ENCODE assay signal across 9 mouse cellular contexts in genomic region chr6:8951884-8952590, GRCm38 (mm10). TPM values are rescaled to one million over a fixed set of nuclear protein-coding genes. Genes with fewer than 3 reads are reported as not detected.
DNase-seq lines count a peak whose midpoint lies in the region; ATAC-seq and TF ChIP-seq lines count a peak whose summit lies in the region.
"Had no signal": no experiment of that assay in that cellular context is flagged by ENCODE, and none has a peak within 500 bp of the region (broad histone marks: within the 10 kb centered on the region; RNA-seq: fewer than 3 reads in every experiment).

No protein-coding gene starts in this region.

- no peak for TF ChIP-seq CTCF in layer of hippocampus, adult 2 months (conservative IDR thresholded peaks at IDR 0.05)
- no peak for TF ChIP-seq CTCF in intestine, postnatal 0 days (IDR thresholded peaks at IDR 0.05; ENCODE audit: low read depth)

- H3K9ac ChIP-seq in intestine, postnatal 0 days (ENCODE audit: low read depth, low read length), result no peak overlapping the region
- H3K9ac ChIP-seq in neural tube, embryonic 14.5 days (replicated peaks; ENCODE audit: low read depth, low read length), result peak overlapping the region; percentile 82
- H3K9ac ChIP-seq: liver, embryonic 14.5 days had no signal

- peaks cover 100% of the 10 kb centered on the region for H3K27me3 ChIP-seq in forebrain, embryonic 10.5 days (ENCODE audit: poor library complexity, severe bottlenecking)
- H3K27me3 ChIP-seq in intestine, postnatal 0 days (replicated peaks; ENCODE audit: control insufficient read depth, insufficient read depth, low read length), result peaks cover 86% of the 10 kb centered on the region
- H3K27me3 ChIP-seq in neural tube, embryonic 14.5 days (ENCODE audit: control insufficient read depth, insufficient read depth, low read length), result peaks cover 12% of the 10 kb centered on the region

- no peak for DNase-seq in layer of hippocampus, adult 2 months (ENCODE audit: low spot score in 2 of 2)
- no peak for DNase-seq in layer of hippocampus, adult 8-10 months (ENCODE audit: low spot score in 2 of 2)
- no peak for DNase-seq in forebrain, embryonic 10.5 days (ENCODE audit: extremely low spot score, low spot score)
- DNase-seq in adrenal gland, postnatal 14 days, result no peak
- DNase-seq: gastrocnemius, postnatal 14 days had no signal

- no peaks in the 10 kb centered on the region for H3K36me3 ChIP-seq in forebrain, embryonic 10.5 days (replicated peaks)
- no peaks in the 10 kb centered on the region for H3K36me3 ChIP-seq in intestine, postnatal 0 days (ENCODE audit: control insufficient read depth, insufficient read depth)
- H3K36me3 ChIP-seq in neural tube, embryonic 14.5 days (ENCODE audit: control insufficient read depth, insufficient read depth, low read length), result no peaks in the 10 kb centered on the region

- no peak for ATAC-seq in intestine, postnatal 0 days
- ATAC-seq in neural tube, embryonic 14.5 days (ENCODE audit: low read depth), result no peak
- no peak for ATAC-seq in cerebellum, adult (ENCODE audit: insufficient number of reproducible peaks, low FRiP score, low TSS enrichment)

- H3K9me3 ChIP-seq in forebrain, embryonic 10.5 days, result no peaks in the 10 kb centered on the region
- H3K9me3 ChIP-seq in intestine, postnatal 0 days (ENCODE audit: control insufficient read depth), result no peaks in the 10 kb centered on the region
- H3K9me3 ChIP-seq in neural tube, embryonic 14.5 days (ENCODE audit: control insufficient read depth, low read length), result no peaks in the 10 kb centered on the region

- 7% methylated on average over 15 of the region's 15 CpGs for WGBS in forebrain, embryonic 10.5 days
- WGBS in intestine, postnatal 0 days, result 28% methylated on average over 15 of the region's 15 CpGs
- 8% methylated on average over 15 of the region's 15 CpGs for WGBS in neural tube, embryonic 14.5 days

- no peak overlapping the region for H3K27ac ChIP-seq in layer of hippocampus, adult 2 months
- no peak overlapping the region for H3K27ac ChIP-seq in forebrain, embryonic 10.5 days
- H3K27ac ChIP-seq in intestine, postnatal 0 days (ENCODE audit: low read depth, low read length), result no peak overlapping the region
- peak overlapping the region; percentile 93 for H3K27ac ChIP-seq in neural tube, embryonic 14.5 days (ENCODE audit: low read depth, low read length)
- H3K27ac ChIP-seq: liver, embryonic 14.5 days had no signal

- H3K4me2 ChIP-seq in intestine, postnatal 0 days (replicated peaks; ENCODE audit: low read depth), result peak overlapping the region; percentile 59; the same call in 1 of the 2 replicates
- H3K4me2 ChIP-seq in neural tube, embryonic 14.5 days (ENCODE audit: low read depth, low read length), result peak overlapping the region; percentile 73

- H3K4me1 ChIP-seq in forebrain, embryonic 10.5 days, result peaks cover 55% of the 10 kb centered on the region
- H3K4me1 ChIP-seq in intestine, postnatal 0 days (replicated peaks; ENCODE audit: control insufficient read depth, insufficient read depth, low read length), result no peaks in the 10 kb centered on the region
- peaks cover 8% of the 10 kb centered on the region for H3K4me1 ChIP-seq in neural tube, embryonic 14.5 days (ENCODE audit: control insufficient read depth, insufficient read depth, low read length)

- H3K4me3 ChIP-seq in layer of hippocampus, adult 2 months, result peak overlapping the region; percentile 39
- H3K4me3 ChIP-seq in forebrain, embryonic 10.5 days, result peak overlapping the region; percentile 58; the same call in 1 of the 2 replicates
- no peak overlapping the region; the same call in 1 of the 2 replicates for H3K4me3 ChIP-seq in intestine, postnatal 0 days (ENCODE audit: low read depth, low read length)
- peak overlapping the region; percentile 56 for H3K4me3 ChIP-seq in neural tube, embryonic 14.5 days (ENCODE audit: low read depth, low read length)

RNA-seq across cellular contexts. Expression of gene Nxph1, which starts 3.8 kb away (rescaled TPM):
- total RNA-seq in layer of hippocampus, adult 2 months (2021), result 10 to 100 TPM; 37.1 to 38.0 TPM
- total RNA-seq in layer of hippocampus, adult 8-10 months (2022), result 10 to 100 TPM; 37.4 to 38.6 (median 38.1) TPM
- polyA plus RNA-seq in forebrain, embryonic 10.5 days (2016; fragmentation: Nextera tagmentation; extraction: Ambion mirVana), result 0.23 and 1.0 TPM in 2 replicates
- 0.23 and 0.24 TPM in 2 replicates for polyA plus RNA-seq in intestine, postnatal 0 days (2015; fragmentation: Nextera tagmentation; extraction: Ambion mirVana)
- polyA plus RNA-seq in neural tube, embryonic 14.5 days (2014; fragmentation: Nextera tagmentation; extraction: Ambion mirVana), result 108 and 122 TPM in 2 replicates
- total RNA-seq in adrenal gland, postnatal 14 days (2021), result 0.56 and 1.5 TPM in 2 replicates
- total RNA-seq: gastrocnemius, postnatal 14 days had no signal
- polyA plus RNA-seq: liver, embryonic 14.5 days had no signal

Comparison
In these comparisons a context has a peak if more than half of its experiments do, and no peak if none do; other contexts are left out.
1. RNA of gene Nxph1, which starts 3.8 kb away (total RNA-seq): 37.4 to 38.6 TPM in layer of hippocampus, adult 8-10 months and 37.1 to 38.0 TPM in layer of hippocampus, adult 2 months; 0.56 to 1.5 TPM in adrenal gland, postnatal 14 days; every median in the first group is over 10 times any median in the second.